Mouse (Mus musculus): ENCODE measurements around the gene Clvs2. TPM values are rescaled to one million over a fixed set of nuclear protein-coding genes. Genes with fewer than 3 reads are reported as not detected.

Clvs2 gene
- total and polyA plus RNA-seq, 3 experiments = not detected

- no peak overlapping the region for H3K9ac ChIP-seq (ENCODE audit: insufficient read depth, low read depth)
- TF ChIP-seq E2F4 (IDR thresholded peaks at IDR 0.05; ENCODE audit: insufficient replicate concordance, low read depth, low read length) (no peak), HCFC1 (IDR thresholded peaks at IDR 0.05; ENCODE audit: low read depth, low read length) (no peak), POLR2AphosphoS2 (IDR thresholded peaks at IDR 0.05; ENCODE audit: low read depth, low read length) (no peak), TBP (conservative IDR thresholded peaks at IDR 0.05; ENCODE audit: low read depth, low read length) (no peak)
- no peaks in the 10 kb centered on the region for H3K27me3 ChIP-seq (replicated peaks)
- H3K27ac ChIP-seq (ENCODE audit: insufficient read depth, low read depth) = no peak overlapping the region
- no peaks in the 10 kb centered on the region for H3K9me3 ChIP-seq (replicated peaks; ENCODE audit: low read length)
- no peaks in the 10 kb centered on the region for H3K79me2 ChIP-seq (replicated peaks; ENCODE audit: control insufficient read depth, extremely low read depth, insufficient read depth, poor library complexity, severe bottlenecking)
- in situ Hi-C loops (cut with MboI; ENCODE audit: low pct_ligation_motif_present, low pct_unique_long_range_greater_than_20kb, low sequenced_read_pairs) (no loop called here), dilution Hi-C loops (cut with MboI; ENCODE audit: extremely low pct_ligation_motif_present, extremely low pct_unique_long_range_greater_than_20kb, low sequenced_read_pairs) (no loop called here)
- H3K4me3 ChIP-seq (replicated peaks in 1 of 3; ENCODE audit: low read depth in 2 of 3, low read length in 2 of 3, poor library complexity in 1 of 3) = no peak overlapping the region
- H3K36me3 ChIP-seq (replicated peaks in 1 of 2; ENCODE audit: control insufficient read depth in 1 of 2, insufficient read depth in 1 of 2, low read length in 1 of 2) = no peaks in the 10 kb centered on the region
- no peak overlapping the region for H3K4me2 ChIP-seq (ENCODE audit: insufficient read depth, low read depth, poor library complexity, severe bottlenecking)
- no peaks in the 10 kb centered on the region for H3K4me1 ChIP-seq (ENCODE audit: control insufficient read depth in 1 of 2, insufficient read depth in 2 of 2)
- no peak for DNase-seq (ENCODE audit: extremely low read depth)
Observed at GRCm38 (mm10) chr10:33540331-33540730, 84.2 kb downstream of the Clvs2 start.

Other genes starting within 250 kb of the Clvs2 start
- gene Sult3a2, start 161.9 kb upstream of the Clvs2 start, total RNA-seq (2012; rRNA removed) = not detected in 2 replicates
- gene Sult3a2, start 161.9 kb upstream of the Clvs2 start, total RNA-seq (2014; rRNA removed) = not detected in 2 replicates
- gene Sult3a2, start 161.9 kb upstream of the Clvs2 start, polyA plus RNA-seq (2012; ENCODE audit: insufficient read length, low read depth) = not detected in 2 replicates
- gene Sult3a1, start 233.0 kb upstream of the Clvs2 start, total RNA-seq (2012; rRNA removed) = not detected in 2 replicates
- not detected in 2 replicates for gene Sult3a1, start 233.0 kb upstream of the Clvs2 start, total RNA-seq (2014; rRNA removed)
- not detected in 2 replicates for gene Sult3a1, start 233.0 kb upstream of the Clvs2 start, polyA plus RNA-seq (2012; ENCODE audit: insufficient read length, low read depth)